Mouse (Mus musculus): ENCODE measurements around the gene Sp2. TPM values are rescaled to one million over a fixed set of nuclear protein-coding genes. Genes with fewer than 3 reads are reported as not detected.

Sp2 gene
- 2.5 and 3.1 TPM in 2 replicates for total RNA-seq (2017)

GRCm38 (mm10) chr11:96982859-96983258, at the start of gene Sp2:
Gene Sp2 (minus strand): TSS chr11:96982959.
- ATAC-seq (replicated peaks in 1 of 2; ENCODE audit: insufficient read depth in 1 of 2, low FRiP score in 2 of 2, low TSS enrichment in 1 of 2, low read depth in 1 of 2, poor library complexity in 2 of 2, severe bottlenecking in 2 of 2): no peak

DNA sequence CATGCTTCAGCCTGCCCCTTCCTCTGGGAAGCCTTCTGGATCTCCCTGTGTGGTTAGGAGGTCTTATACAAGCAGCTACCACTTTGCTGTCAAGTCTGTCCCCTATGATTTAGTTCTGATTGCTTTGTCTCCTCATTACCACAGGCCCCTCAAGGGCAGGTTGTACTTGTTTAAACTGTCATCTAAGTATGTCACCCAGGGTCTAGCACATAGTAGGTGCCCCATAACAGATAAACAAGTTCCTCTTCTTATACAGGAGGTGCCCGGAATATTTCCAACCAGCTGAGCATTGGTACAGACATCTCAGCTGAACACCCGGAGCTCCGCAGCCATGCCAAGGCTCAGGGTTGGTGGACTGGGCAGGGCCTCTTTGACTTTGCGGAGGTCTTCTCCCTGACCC, 49.7 kb upstream of the Sp2 start:
- no peak for ATAC-seq (replicated peaks in 1 of 2; ENCODE audit: insufficient read depth in 1 of 2, low FRiP score in 2 of 2, low TSS enrichment in 1 of 2, low read depth in 1 of 2, poor library complexity in 2 of 2, severe bottlenecking in 2 of 2)

DNA sequence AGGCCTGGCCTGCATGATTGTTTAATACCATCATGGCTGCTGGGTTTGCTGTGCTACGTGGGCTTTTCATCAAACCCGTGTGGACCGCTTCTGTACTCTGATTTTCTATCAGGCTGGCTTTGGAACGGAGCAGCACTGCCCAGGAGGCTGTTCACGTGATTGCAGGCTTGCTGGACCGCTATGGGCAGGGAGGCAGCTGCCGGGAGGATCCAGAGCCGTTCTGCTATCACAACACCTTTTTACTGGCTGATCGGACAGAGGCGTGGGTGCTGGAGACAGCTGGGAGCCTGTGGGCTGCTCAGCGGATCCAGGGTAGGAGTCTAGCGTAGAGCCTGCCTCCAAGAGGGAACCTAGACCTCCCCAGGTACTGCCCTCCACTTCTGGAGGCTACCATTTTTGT, 49.2 kb upstream of the Sp2 start:
- no peak for ATAC-seq (replicated peaks in 1 of 2; ENCODE audit: insufficient read depth in 1 of 2, low FRiP score in 2 of 2, low TSS enrichment in 1 of 2, low read depth in 1 of 2, poor library complexity in 2 of 2, severe bottlenecking in 2 of 2)

DNA sequence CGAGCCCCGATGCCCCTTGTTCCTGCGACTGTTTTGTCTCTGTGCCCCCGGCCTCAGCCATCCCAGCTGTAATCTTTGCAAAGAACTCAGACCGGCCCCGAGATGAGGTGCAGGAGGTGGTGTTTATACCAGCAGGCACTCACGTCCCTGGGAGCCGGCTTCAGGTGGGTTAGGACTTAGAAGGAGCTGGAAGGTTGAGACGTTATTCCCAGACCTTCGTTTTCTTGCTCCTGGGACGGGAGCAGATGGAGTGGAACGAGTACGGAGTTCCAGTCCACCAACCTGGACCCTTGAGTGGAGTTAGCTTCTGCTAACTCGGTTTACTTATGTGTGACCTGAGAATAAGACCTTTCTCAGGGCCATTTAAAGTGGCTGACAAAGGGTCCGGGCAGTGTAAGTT, 47.7 kb upstream of the Sp2 start:
- ATAC-seq (replicated peaks in 1 of 2; ENCODE audit: insufficient read depth in 1 of 2, low FRiP score in 2 of 2, low TSS enrichment in 1 of 2, low read depth in 1 of 2, poor library complexity in 2 of 2, severe bottlenecking in 2 of 2): no peak

DNA sequence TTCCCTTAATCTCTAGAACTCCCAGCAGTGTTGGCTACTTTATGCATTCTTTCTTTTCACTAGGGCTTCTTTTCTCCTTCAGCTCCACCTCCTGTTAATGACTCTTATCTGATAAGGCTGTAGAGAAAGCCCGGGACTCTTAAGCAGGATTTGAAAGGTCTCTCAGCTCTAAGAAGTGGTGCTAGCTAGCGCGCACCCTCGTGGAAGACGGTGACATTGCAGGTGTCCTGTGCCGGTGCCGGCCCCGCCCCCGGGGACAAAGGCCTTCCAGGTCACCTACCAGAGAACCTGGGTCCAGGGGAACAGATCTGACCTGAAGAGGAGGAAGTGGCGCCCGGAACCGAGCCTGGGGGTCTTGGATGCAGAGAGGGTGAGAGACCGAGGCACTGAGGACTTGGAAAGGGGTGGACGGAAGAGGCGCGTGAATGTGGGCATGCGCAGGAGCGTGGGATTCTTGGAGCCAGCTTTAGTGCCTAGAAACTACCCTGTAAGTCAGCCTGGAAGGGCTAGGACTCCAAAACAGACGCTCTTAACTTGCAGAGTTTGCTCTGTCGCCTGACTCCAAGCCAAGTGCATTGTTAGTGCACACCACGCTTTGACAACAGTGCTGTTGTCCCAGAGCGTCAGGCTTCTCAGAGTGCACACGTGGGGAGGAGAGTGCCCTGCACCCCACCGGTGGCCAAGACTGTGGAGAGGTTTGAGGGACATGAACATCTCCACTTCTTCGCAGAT, 47.1 kb upstream of the Sp2 start, which contains the start of gene Scrn2:
Gene Scrn2 (plus strand): TSS at position 253 of the 732 bp plus-strand sequence.
- peak; percentile 82 to 85 for ATAC-seq (replicated peaks in 1 of 2; ENCODE audit: insufficient read depth in 1 of 2, low FRiP score in 2 of 2, low TSS enrichment in 1 of 2, low read depth in 1 of 2, poor library complexity in 2 of 2, severe bottlenecking in 2 of 2)

GRCm38 (mm10) chr11:97025721-97026344, 43.1 kb upstream of the Sp2 start:
- peak; percentile 82 to 85 for ATAC-seq (replicated peaks in 1 of 2; ENCODE audit: insufficient read depth in 1 of 2, low FRiP score in 2 of 2, low TSS enrichment in 1 of 2, low read depth in 1 of 2, poor library complexity in 2 of 2, severe bottlenecking in 2 of 2)

DNA sequence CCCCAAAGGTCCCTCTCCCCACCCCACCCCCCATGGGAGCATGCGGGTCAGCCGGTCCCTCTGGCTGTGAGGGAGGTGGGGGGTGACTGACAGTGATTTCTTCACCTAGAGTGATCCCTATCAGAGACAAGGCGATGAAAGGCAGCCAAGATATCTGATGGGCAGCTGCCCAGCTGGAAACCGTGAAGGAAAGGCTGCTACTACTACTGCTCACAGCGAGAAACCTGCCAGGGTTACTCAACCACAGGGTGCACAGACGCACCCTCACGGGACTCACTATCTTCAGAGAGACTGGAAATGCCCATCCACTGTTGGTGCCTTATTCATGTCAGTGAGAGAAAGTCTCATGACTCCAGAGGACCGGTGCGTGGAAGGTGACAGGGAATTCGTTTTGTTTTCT, 42.2 kb upstream of the Sp2 start:
- no peak for ATAC-seq (replicated peaks in 1 of 2; ENCODE audit: insufficient read depth in 1 of 2, low FRiP score in 2 of 2, low TSS enrichment in 1 of 2, low read depth in 1 of 2, poor library complexity in 2 of 2, severe bottlenecking in 2 of 2)

- ATAC-seq (replicated peaks in 1 of 2; ENCODE audit: insufficient read depth in 1 of 2, low FRiP score in 2 of 2, low TSS enrichment in 1 of 2, low read depth in 1 of 2, poor library complexity in 2 of 2, severe bottlenecking in 2 of 2): peak; percentile 52 to 58; a peak in 3 of 4 replicates
Measured at GRCm38 (mm10) chr11:97021873-97022484, 39.2 kb upstream of the Sp2 start.

- ATAC-seq (replicated peaks in 1 of 2; ENCODE audit: insufficient read depth in 1 of 2, low FRiP score in 2 of 2, low TSS enrichment in 1 of 2, low read depth in 1 of 2, poor library complexity in 2 of 2, severe bottlenecking in 2 of 2): no peak
Measured at GRCm38 (mm10) chr11:97021121-97021765, 38.5 kb upstream of the Sp2 start.

DNA sequence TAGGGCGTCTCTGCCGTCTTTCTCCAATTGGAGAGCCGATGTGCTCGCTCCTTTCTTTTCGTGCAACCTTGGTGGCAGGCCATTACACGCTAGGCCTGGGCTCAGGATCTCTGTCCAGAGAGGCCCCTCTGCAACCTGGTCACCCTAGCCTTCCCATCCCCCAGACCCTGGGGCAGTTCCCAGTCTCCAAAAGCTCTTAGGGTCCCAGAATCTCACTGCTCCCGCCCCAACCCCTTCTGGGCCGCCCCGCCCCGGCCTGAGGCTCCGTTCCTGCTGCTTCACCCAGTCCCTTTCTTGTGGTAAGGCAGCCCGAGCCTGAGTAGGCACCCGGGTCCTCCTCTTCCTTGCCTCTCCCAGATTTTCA, 36.6 kb upstream of the Sp2 start:
- ATAC-seq (replicated peaks in 1 of 2; ENCODE audit: insufficient read depth in 1 of 2, low FRiP score in 2 of 2, low TSS enrichment in 1 of 2, low read depth in 1 of 2, poor library complexity in 2 of 2, severe bottlenecking in 2 of 2): no peak

- ATAC-seq (replicated peaks in 1 of 2; ENCODE audit: insufficient read depth in 1 of 2, low FRiP score in 2 of 2, low TSS enrichment in 1 of 2, low read depth in 1 of 2, poor library complexity in 2 of 2, severe bottlenecking in 2 of 2): no peak
Measured at GRCm38 (mm10) chr11:97018583-97019344, 36.0 kb upstream of the Sp2 start.

DNA sequence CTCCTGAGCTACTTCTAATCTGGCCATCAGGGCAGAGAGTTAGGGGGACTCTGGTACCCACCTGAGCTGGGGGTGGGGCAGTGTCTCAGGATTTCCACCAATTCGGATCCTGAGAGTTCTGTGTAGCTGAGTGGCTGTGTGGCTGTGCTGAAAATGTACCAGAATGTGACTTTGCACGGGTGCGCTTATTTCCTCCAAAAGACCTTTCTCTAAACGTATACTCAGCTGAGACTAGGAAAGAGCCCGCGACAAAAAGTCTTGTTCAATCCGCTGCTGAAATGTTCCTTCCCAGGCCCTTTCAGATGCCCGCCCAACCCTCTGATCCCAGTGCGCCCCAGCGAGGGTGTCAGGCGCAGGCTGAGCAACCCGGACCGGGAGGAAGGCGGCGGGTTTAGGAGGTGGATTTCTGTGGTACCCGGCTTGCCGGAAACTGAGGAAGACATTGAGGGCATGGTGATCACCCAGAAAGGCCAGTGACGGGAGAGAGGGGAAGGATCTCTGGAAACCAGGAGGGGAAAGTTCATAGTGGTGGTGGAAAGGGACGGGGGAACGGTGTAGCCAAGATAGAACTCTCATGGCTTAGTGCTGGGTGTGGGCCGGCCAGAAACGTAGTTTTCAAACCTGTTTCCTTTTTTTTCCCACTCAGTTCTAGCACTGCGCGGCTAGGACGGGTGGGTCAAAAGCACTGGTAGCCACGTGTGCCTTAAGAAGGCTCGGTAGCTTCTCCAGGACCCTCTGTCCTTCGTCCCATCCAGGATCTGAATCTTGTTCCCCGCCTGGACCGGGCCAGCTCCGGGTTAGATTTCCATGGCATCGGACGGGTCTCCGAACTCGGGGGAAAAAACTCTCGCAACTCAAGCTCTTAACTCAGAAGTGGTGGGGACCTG, 35.2 kb upstream of the Sp2 start:
- no peak for ATAC-seq (replicated peaks in 1 of 2; ENCODE audit: insufficient read depth in 1 of 2, low FRiP score in 2 of 2, low TSS enrichment in 1 of 2, low read depth in 1 of 2, poor library complexity in 2 of 2, severe bottlenecking in 2 of 2)

GRCm38 (mm10) chr11:97013121-97013670, 30.4 kb upstream of the Sp2 start, which contains the start of gene Sp6:
Gene Sp6 (plus strand): TSS chr11:97013394.
- ATAC-seq (replicated peaks in 1 of 2; ENCODE audit: insufficient read depth in 1 of 2, low FRiP score in 2 of 2, low TSS enrichment in 1 of 2, low read depth in 1 of 2, poor library complexity in 2 of 2, severe bottlenecking in 2 of 2): no peak

DNA sequence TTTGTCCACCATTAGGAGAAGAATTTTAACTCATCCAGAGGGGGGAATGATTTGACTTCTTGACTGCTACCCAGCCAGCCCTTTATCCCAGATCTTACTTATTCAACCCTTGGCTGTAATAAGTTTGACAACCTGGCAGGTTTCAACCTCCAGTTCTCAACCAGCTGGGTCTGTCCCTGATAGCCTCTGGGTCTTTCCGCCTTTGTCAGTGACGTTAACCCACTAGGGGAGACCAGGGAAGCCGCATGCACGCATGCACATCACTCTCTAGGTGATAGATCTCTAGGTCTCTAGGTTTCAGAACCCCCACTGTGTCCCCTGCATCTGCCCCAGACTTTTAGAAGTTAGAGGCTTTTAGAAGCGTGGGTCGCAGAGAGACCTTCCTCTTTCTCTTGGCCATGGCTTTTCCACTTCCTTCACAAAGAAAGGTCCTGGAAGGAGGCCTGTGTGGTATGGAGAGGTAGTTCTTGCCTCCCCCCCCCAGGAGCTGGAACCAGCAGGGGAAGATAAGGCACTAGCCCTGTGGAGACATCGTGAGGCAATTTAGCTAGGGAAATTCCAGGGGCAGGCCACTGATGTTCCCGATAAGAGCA, 26.5 kb upstream of the Sp2 start:
- no peak for ATAC-seq (replicated peaks in 1 of 2; ENCODE audit: insufficient read depth in 1 of 2, low FRiP score in 2 of 2, low TSS enrichment in 1 of 2, low read depth in 1 of 2, poor library complexity in 2 of 2, severe bottlenecking in 2 of 2)

DNA sequence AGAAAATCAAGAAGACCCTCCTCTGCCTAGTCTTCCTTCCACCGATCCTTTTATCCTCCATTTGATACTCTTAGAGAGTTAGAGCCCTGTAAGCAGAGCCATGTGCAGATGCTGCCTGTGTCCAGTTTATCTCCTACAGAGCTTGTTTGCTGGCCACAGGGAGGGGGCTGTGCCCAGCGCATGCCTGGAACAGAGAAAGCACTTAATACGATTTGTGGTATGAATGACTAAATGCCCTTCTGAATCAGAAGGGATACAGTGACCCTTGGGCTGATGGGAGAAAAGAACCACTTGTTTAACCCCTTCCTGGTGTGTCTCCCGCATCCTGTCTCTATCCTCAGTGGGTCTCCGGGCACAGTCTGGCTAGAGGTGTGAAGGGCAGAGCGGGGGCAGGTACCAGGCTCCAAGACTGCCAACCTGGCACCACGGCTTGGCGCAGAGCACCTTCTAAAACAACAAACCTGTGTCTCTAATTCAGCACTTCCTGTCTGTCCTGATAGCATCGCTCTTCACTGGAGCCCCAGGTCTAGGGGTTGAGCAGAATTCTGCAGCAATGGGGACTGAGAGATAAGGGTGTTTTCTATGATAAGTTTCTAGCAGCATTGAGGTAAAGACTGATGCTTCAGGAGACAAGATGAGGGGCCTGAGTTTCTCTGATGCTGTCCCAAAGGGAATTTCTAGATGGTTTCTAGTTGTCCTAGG, 24.5 kb upstream of the Sp2 start:
- no peak for ATAC-seq (replicated peaks in 1 of 2; ENCODE audit: insufficient read depth in 1 of 2, low FRiP score in 2 of 2, low TSS enrichment in 1 of 2, low read depth in 1 of 2, poor library complexity in 2 of 2, severe bottlenecking in 2 of 2)

Data from hematopoietic stem cell, adult 5-6 weeks (primary cell).